Comparison of ENCODE assay signal across 8 mouse cellular contexts in the genomic region with DNA sequence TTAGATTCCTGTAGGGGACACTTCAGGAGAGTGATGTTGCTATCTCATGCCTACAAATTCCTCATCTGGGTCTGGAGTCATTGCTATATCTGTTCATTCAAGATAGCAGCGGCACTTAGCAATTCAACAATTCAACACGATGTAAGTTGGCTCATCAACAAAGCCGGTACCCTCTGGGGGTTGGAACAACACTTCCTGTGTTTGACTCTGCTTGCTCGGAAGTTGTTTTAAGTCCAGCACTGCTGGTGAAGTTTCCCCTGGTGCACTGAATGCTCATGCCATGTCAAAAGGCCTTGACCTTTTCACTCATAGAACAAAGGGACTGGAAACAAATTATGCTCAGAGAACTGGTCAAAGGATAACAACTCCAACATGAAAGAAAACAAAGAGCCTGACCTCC.
DNase-seq lines count a peak whose midpoint lies in the region; ATAC-seq lines count a peak whose summit lies in the region.

No protein-coding gene starts in this region.

- no peak overlapping the region for H3K9ac ChIP-seq in heart, embryonic 12.5 days
- no peak overlapping the region for H3K9ac ChIP-seq in intestine, embryonic 15.5 days

- H3K9me3 ChIP-seq in heart, embryonic 12.5 days (replicated peaks), result no peaks in the 10 kb centered on the region
- H3K9me3 ChIP-seq in heart, embryonic 10.5 days, result no peaks in the 10 kb centered on the region
- no peaks in the 10 kb centered on the region for H3K9me3 ChIP-seq in intestine, embryonic 15.5 days

- no peak overlapping the region for H3K4me2 ChIP-seq in heart, embryonic 12.5 days
- no peak overlapping the region for H3K4me2 ChIP-seq in intestine, embryonic 15.5 days (replicated peaks)

- no peak overlapping the region for H3K27ac ChIP-seq in heart, embryonic 12.5 days (ENCODE audit: poor library complexity, severe bottlenecking)
- no peak overlapping the region for H3K27ac ChIP-seq in heart, embryonic 10.5 days
- no peak overlapping the region for H3K27ac ChIP-seq in intestine, embryonic 15.5 days

- peak; percentile 48; the same call in 1 of the 2 replicates for ATAC-seq in heart, embryonic 12.5 days (ENCODE audit: insufficient number of reproducible peaks, low FRiP score)
- ATAC-seq in megakaryocyte progenitor cell, adult 5-6 weeks (replicated peaks; ENCODE audit: poor library complexity), result 0 out of 2 replicates have a peak, but pooled peaks have one; percentile 29
- ATAC-seq in intestine, embryonic 15.5 days, result no peak

- no peak overlapping the region for H3K4me3 ChIP-seq in heart, embryonic 12.5 days
- H3K4me3 ChIP-seq in heart, embryonic 10.5 days, result no peak overlapping the region
- H3K4me3 ChIP-seq in intestine, embryonic 15.5 days (replicated peaks), result no peak overlapping the region

- peaks cover 11% of the 10 kb centered on the region for H3K27me3 ChIP-seq in heart, embryonic 12.5 days (replicated peaks)
- peaks cover 5% of the 10 kb centered on the region for H3K27me3 ChIP-seq in heart, embryonic 10.5 days (ENCODE audit: insufficient read depth, poor library complexity, severe bottlenecking)
- H3K27me3 ChIP-seq in intestine, embryonic 15.5 days (replicated peaks), result no peaks in the 10 kb centered on the region

- WGBS in heart, embryonic 12.5 days, result 3% methylated on average over 4 of the region's 4 CpGs
- 9% methylated on average over 4 of the region's 4 CpGs for WGBS in heart, embryonic 10.5 days
- 53% methylated on average over 4 of the region's 4 CpGs for WGBS in intestine, embryonic 15.5 days

- DNase-seq in heart, embryonic 10.5 days (ENCODE audit: low spot score), result no peak
- DNase-seq in ES-CJ7 (ENCODE audit: low read depth, low spot score), result peak; percentile 5
- peak; percentile 7 for DNase-seq in embryo, embryonic 11.5 days (ENCODE audit: low read depth, low spot score)
- DNase-seq in layer of hippocampus, postnatal 14 days (ENCODE audit: low spot score in 2 of 2), result no peak
- no peak for DNase-seq in kidney, postnatal 25 days

- peaks cover 9% of the 10 kb centered on the region for H3K4me1 ChIP-seq in heart, embryonic 12.5 days (replicated peaks)
- H3K4me1 ChIP-seq in heart, embryonic 10.5 days, result peaks cover 9% of the 10 kb centered on the region; the same call in 1 of the 2 replicates
- H3K4me1 ChIP-seq in intestine, embryonic 15.5 days (replicated peaks), result no peaks in the 10 kb centered on the region

- H3K36me3 ChIP-seq in heart, embryonic 12.5 days, result no peaks in the 10 kb centered on the region
- no peaks in the 10 kb centered on the region for H3K36me3 ChIP-seq in heart, embryonic 10.5 days
- H3K36me3 ChIP-seq in intestine, embryonic 15.5 days, result no peaks in the 10 kb centered on the region

Comparison
In these comparisons a context has a peak if more than half of its experiments do, and no peak if none do; other contexts are left out.
1. DNase-seq: peak in ES-CJ7 (single experiment) and embryo, embryonic 11.5 days (single experiment); none in heart, embryonic 10.5 days (single experiment), layer of hippocampus, postnatal 14 days (0 of 2) and kidney, postnatal 25 days (0 of 2).